9 mouse cellular contexts compared by ENCODE assay signal in the genomic region with DNA sequence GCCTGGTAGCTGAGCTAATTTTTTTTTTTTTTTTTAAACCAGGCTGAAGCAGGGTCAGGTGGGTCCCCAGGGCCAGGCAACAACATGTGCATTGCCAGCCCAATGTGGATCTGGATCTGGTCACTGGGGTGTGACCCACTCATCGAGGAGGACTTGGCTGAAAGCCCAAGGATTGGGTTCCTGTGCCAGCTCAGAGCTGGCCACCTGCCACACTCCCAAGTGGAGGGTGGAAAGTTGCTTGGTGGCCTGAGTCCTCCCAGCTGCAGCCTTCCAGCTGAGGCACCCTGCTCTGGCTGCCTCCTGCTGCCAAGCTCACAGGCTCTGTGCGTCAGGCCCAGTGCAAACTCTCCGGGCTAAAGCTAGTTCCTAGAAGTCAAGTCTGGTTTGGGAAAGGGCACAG. TPM values are rescaled to one million over a fixed set of nuclear protein-coding genes. Genes with fewer than 3 reads are reported as not detected.
DNase-seq lines count a peak whose midpoint lies in the region; ATAC-seq and TF ChIP-seq lines count a peak whose summit lies in the region.
"Had no signal": no experiment of that assay in that cellular context is flagged by ENCODE, and none has a peak within 500 bp of the region (broad histone marks: within the 10 kb centered on the region; RNA-seq: fewer than 3 reads in every experiment).

No protein-coding gene starts in this region.

- no peak overlapping the region for H3K4me3 ChIP-seq in liver, adult 2 months (ENCODE audit: insufficient read depth, low read depth, low read length)
- no peak overlapping the region for H3K4me3 ChIP-seq in liver, embryonic 12.5 days
- H3K4me3 ChIP-seq in stomach, embryonic 15.5 days (replicated peaks), result no peak overlapping the region
- H3K4me3 ChIP-seq: limb, embryonic 13.5 days had no signal

- ATAC-seq in liver, embryonic 12.5 days, result no peak
- peak; percentile 37; the same call in 1 of the 2 replicates for ATAC-seq in stomach, embryonic 15.5 days (ENCODE audit: insufficient read depth, low FRiP score, low read depth)
- no peak for ATAC-seq in megakaryocyte progenitor cell, adult 5-6 weeks (replicated peaks; ENCODE audit: poor library complexity)

- H3K27me3 ChIP-seq in liver, adult 2 months (ENCODE audit: control insufficient read depth, insufficient read depth, low read length), result peaks cover 7% of the 10 kb centered on the region; the same call in 1 of the 2 replicates
- H3K27me3 ChIP-seq in liver, embryonic 12.5 days (replicated peaks), result peaks cover 79% of the 10 kb centered on the region
- peaks cover 29% of the 10 kb centered on the region for H3K27me3 ChIP-seq in stomach, embryonic 15.5 days (replicated peaks)

- no peak overlapping the region for H3K27ac ChIP-seq in liver, adult 2 months (replicated peaks; ENCODE audit: insufficient read depth, low read depth, low read length)
- H3K27ac ChIP-seq in liver, embryonic 12.5 days, result no peak overlapping the region
- H3K27ac ChIP-seq in stomach, embryonic 15.5 days, result no peak overlapping the region
- H3K27ac ChIP-seq: limb, embryonic 13.5 days had no signal

- no peak for TF ChIP-seq POLR2A in liver, adult 2 months (IDR thresholded peaks at IDR 0.05; ENCODE audit: extremely low read depth, insufficient read depth, low read length)

- H3K4me1 ChIP-seq in liver, adult 2 months (ENCODE audit: control insufficient read depth, insufficient read depth, low read length), result peaks cover 8% of the 10 kb centered on the region
- peaks cover 14% of the 10 kb centered on the region for H3K4me1 ChIP-seq in liver, embryonic 12.5 days
- H3K4me1 ChIP-seq in stomach, embryonic 15.5 days, result peaks cover 21% of the 10 kb centered on the region

- H3K9me3 ChIP-seq in liver, embryonic 12.5 days (replicated peaks), result no peaks in the 10 kb centered on the region
- H3K9me3 ChIP-seq in stomach, embryonic 15.5 days, result no peaks in the 10 kb centered on the region
- H3K9me3 ChIP-seq: limb, embryonic 13.5 days had no signal

- H3K4me2 ChIP-seq in liver, embryonic 12.5 days, result no peak overlapping the region
- no peak overlapping the region for H3K4me2 ChIP-seq in stomach, embryonic 15.5 days

- H3K79me2 ChIP-seq in liver, adult 2 months (ENCODE audit: control insufficient read depth, insufficient read depth, low read length), result no peaks in the 10 kb centered on the region

- H3K36me3 ChIP-seq in liver, adult 2 months (ENCODE audit: control insufficient read depth, insufficient read depth, low read length), result no peaks in the 10 kb centered on the region
- H3K36me3 ChIP-seq in liver, embryonic 12.5 days, result no peaks in the 10 kb centered on the region
- H3K36me3 ChIP-seq in stomach, embryonic 15.5 days, result no peaks in the 10 kb centered on the region
- H3K36me3 ChIP-seq: limb, embryonic 13.5 days had no signal

- 15% methylated on average over 3 of the region's 3 CpGs for WGBS in liver, adult 2 months
- WGBS in liver, embryonic 12.5 days (ENCODE audit: insufficient replicate concordance), result 74% methylated on average over 3 of the region's 3 CpGs
- 51% methylated on average over 3 of the region's 3 CpGs for WGBS in stomach, embryonic 15.5 days

- no peak overlapping the region for H3K9ac ChIP-seq in liver, adult 2 months (ENCODE audit: low read depth, low read length)
- H3K9ac ChIP-seq in liver, embryonic 12.5 days, result no peak overlapping the region
- no peak overlapping the region for H3K9ac ChIP-seq in stomach, embryonic 15.5 days
- H3K9ac ChIP-seq: limb, embryonic 13.5 days had no signal

- peak; percentile 49 for DNase-seq in liver, adult 2 months (ENCODE audit: extremely low read depth, low read depth, low spot score)
- peak; percentile 70 to 71 for DNase-seq in cerebellum, postnatal 10 days
- peak; percentile 93 for DNase-seq in kidney, postnatal 14 days
- DNase-seq in gastrocnemius, postnatal 25 days, result no peak
- no peak for DNase-seq in gastrocnemius, adult 18-20 months (ENCODE audit: low spot score)

- no peak for TF ChIP-seq CTCF in liver, adult 2 months (IDR thresholded peaks at IDR 0.05; ENCODE audit: low read depth, low read length)

RNA-seq across cellular contexts. Expression of gene Rasd2, which starts 2.3 kb away (rescaled TPM):
- total RNA-seq in liver, adult 2 months (2014; rRNA removed), result 0.09 TPM in 1 of 2 replicates, not detected in the other
- polyA plus RNA-seq in liver, adult 2 months (2012; rRNA removed), result 0.02 and 0.13 TPM in 2 replicates
- 0.07 and 0.10 TPM in 2 replicates for polyA plus RNA-seq in liver, embryonic 12.5 days (2016; fragmentation: Nextera tagmentation; extraction: Ambion mirVana)
- 1.4 and 2.1 TPM in 2 replicates for polyA plus RNA-seq in stomach, embryonic 15.5 days (2015; fragmentation: Nextera tagmentation; extraction: Ambion mirVana)
- 1 to 10 TPM; 1.3 to 1.5 TPM for total RNA-seq in gastrocnemius, postnatal 25 days (2021)
- 10 to 100 TPM; 65.5 to 99.9 TPM for total RNA-seq in gastrocnemius, adult 18-20 months (2021)
- 0.12 TPM in 1 of 2 replicates, not detected in the other for total RNA-seq in megakaryocyte progenitor cell, adult 5-6 weeks (2015)
- total RNA-seq in megakaryocyte progenitor cell, adult 5-6 weeks (2017), result 0.04 TPM in 1 of 2 replicates, not detected in the other

Comparison
In these comparisons a context has a peak if more than half of its experiments do, and no peak if none do; other contexts are left out.
1. RNA of gene Rasd2, which starts 2.3 kb away (total RNA-seq): 65.5 to 99.9 TPM in gastrocnemius, adult 18-20 months; 1.3 to 1.5 TPM in gastrocnemius, postnatal 25 days, 0.09 TPM in liver, adult 2 months and 0.04 to 0.12 TPM in megakaryocyte progenitor cell, adult 5-6 weeks; every median in the first group is over 10 times any median in the second.
2. DNase-seq: peak in liver, adult 2 months (single experiment), cerebellum, postnatal 10 days (2 of 2) and kidney, postnatal 14 days (single experiment); none in gastrocnemius, postnatal 25 days (single experiment) and gastrocnemius, adult 18-20 months (single experiment).